Mouse (Mus musculus) erythroblast, embryonic 14.5 days (primary cell): ENCODE data around the gene Ube2n.

Source experiments
- GATA1 ChIP-seq: IDR thresholded peaks from 2 replicates; pipeline ENCODE4 v1.6.1; 2012; ENCODE audit warnings: low read length, inconsistent platforms, mixed read lengths
- TAL1 ChIP-seq: IDR thresholded peaks from 3 replicates; pipeline ENCODE4 v1.6.1; 2012; ENCODE audit warnings: low read length, inconsistent platforms, mixed read lengths

DNA sequence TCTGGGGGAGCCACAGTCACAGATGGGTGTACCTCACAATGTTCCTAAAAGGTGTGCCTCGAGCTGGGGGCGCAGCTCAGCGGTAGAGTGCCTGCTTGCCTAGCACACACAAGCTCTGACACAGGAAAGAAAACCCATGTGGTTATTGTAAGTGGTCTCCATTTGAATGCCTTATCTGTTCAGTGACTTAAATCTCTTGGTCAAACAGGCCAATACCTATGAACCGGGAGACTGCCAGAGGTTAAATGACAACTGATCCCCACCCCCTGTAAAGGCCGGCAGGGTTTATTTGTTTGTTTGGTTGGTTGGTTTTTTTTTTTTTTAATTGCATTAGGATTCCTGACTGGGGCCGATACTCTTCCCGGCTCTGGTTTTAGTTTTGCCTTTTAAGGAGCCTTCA is 44.5 kb downstream of the Ube2n start:
- no peak for TF ChIP-seq TAL1
- TF ChIP-seq GATA1, result no peak
